Mouse (Mus musculus) MEL (cell line): ENCODE data around the gene Tubb3. TPM values are rescaled to one million over a fixed set of nuclear protein-coding genes. Genes with fewer than 3 reads are reported as not detected.

Source experiments
- DNase-seq: peaks from one replicate; pipeline ENCODE4 v3.0.0; 2011; ENCODE audit warnings: low read depth, low spot score
- H3K27ac ChIP-seq: 2 replicates; pipeline ENCODE4 v1.5.1; 2012; ENCODE audit warnings: low read depth, mild to moderate bottlenecking, control low read depth, low read length, moderate library complexity; ENCODE audit not compliant: control insufficient read depth
- H3K27me3 ChIP-seq, 2 experiments: fragments of 150-350 bp in 1 of 2; sonication (generic) in 1 of 2; 2 replicates each; pipeline ENCODE4 v1.6.1; 2012; ENCODE audit warnings: low read length in 2 of 2, mild to moderate bottlenecking in 2 of 2, improper control_type of control experiment in 1 of 2, moderate library complexity in 1 of 2; ENCODE audit not compliant: insufficient read depth in 2 of 2, control insufficient read depth in 1 of 2
- H3K36me3 ChIP-seq, 2 experiments: 2 replicates each; pipeline ENCODE4 v1.6.1; 2012 to 2014; ENCODE audit warnings: low read length in 2 of 2, improper control_type of control experiment in 1 of 2, inconsistent platforms in 1 of 2, mild to moderate bottlenecking in 1 of 2; ENCODE audit not compliant: insufficient read depth in 2 of 2, control insufficient read depth in 1 of 2
- H3K4me1 ChIP-seq, 2 experiments: fragments of 150-350 bp in 1 of 2; sonication (generic) in 1 of 2; 2 replicates each; pipeline ENCODE4 v1.6.1; 2012; ENCODE audit warnings: low read length in 2 of 2, improper control_type of control experiment in 1 of 2, mild to moderate bottlenecking in 1 of 2; ENCODE audit not compliant: insufficient read depth in 2 of 2, control insufficient read depth in 1 of 2
- H3K4me3 ChIP-seq, 2 experiments: fragments of 150-350 bp in 1 of 2; sonication (generic) in 1 of 2; 2 replicates each; pipeline ENCODE4 v1.5.1; 2012; ENCODE audit warnings: low read depth in 2 of 2, low read length in 2 of 2, mild to moderate bottlenecking in 2 of 2, moderate library complexity in 2 of 2, control low read depth in 1 of 2, improper control_type of control experiment in 1 of 2; ENCODE audit not compliant: control insufficient read depth in 1 of 2, insufficient read depth in 1 of 2
- H3K79me2 ChIP-seq: 2 replicates; pipeline ENCODE4 v1.6.1; 2012; ENCODE audit warnings: mild to moderate bottlenecking, low read length, moderate library complexity; ENCODE audit not compliant: control insufficient read depth, poor library complexity, insufficient read depth
- H3K9ac ChIP-seq: 2 replicates; pipeline ENCODE4 v1.6.1; 2012; ENCODE audit warnings: low read depth, mild to moderate bottlenecking, control low read depth, low read length, moderate library complexity; ENCODE audit not compliant: control insufficient read depth, poor library complexity, severe bottlenecking
- H3K9me3 ChIP-seq: fragments of 150-350 bp; sonication (generic); replicated peaks from 2 replicates; pipeline ENCODE4 v1.6.1; 2012; ENCODE audit warnings: mild to moderate bottlenecking, low read length, improper control_type of control experiment, moderate library complexity; ENCODE audit not compliant: insufficient read depth
- BHLHE40 ChIP-seq: IDR thresholded peaks from 2 replicates; pipeline ENCODE4 v1.6.1; 2012; ENCODE audit warnings: low read depth, mild to moderate bottlenecking, inconsistent platforms, low read length, improper control_type of control experiment, borderline replicate concordance
- CHD1 ChIP-seq: IDR thresholded peaks from 2 replicates; pipeline ENCODE4 v1.6.1; 2012; ENCODE audit warnings: low read depth, mild to moderate bottlenecking, inconsistent platforms, low read length, improper control_type of control experiment
- CTCF ChIP-seq, 3 experiments: IDR thresholded peaks in 2 of 3; conservative IDR thresholded peaks in 1 of 3; 2 replicates each; pipeline ENCODE4 v1.5.1; 2011 to 2012; ENCODE audit warnings: low read length in 3 of 3, low read depth in 2 of 3, mild to moderate bottlenecking in 2 of 3, improper control_type of control experiment in 1 of 3, inconsistent platforms in 1 of 3, mixed read lengths in 1 of 3, moderate library complexity in 1 of 3; ENCODE audit not compliant: control insufficient read depth in 1 of 3, insufficient read depth in 1 of 3, poor library complexity in 1 of 3, severe bottlenecking in 1 of 3
- E2F4 ChIP-seq: IDR thresholded peaks from 2 replicates; pipeline ENCODE4 v1.6.1; 2011; ENCODE audit warnings: low read depth, low read length, improper control_type of control experiment, borderline replicate concordance
- ELF1 ChIP-seq: IDR thresholded peaks from 2 replicates; pipeline ENCODE4 v1.6.1; 2014; ENCODE audit warnings: low read depth, mild to moderate bottlenecking, inconsistent platforms, low read length, improper control_type of control experiment, moderate library complexity
- ETS1 ChIP-seq: IDR thresholded peaks from 2 replicates; pipeline ENCODE4 v1.6.1; 2012; ENCODE audit warnings: low read depth, mild to moderate bottlenecking, inconsistent platforms, low read length, improper control_type of control experiment, moderate library complexity
- GABPA ChIP-seq: IDR thresholded peaks from 2 replicates; pipeline ENCODE4 v1.6.1; 2012; ENCODE audit warnings: low read depth, mild to moderate bottlenecking, inconsistent platforms, low read length, improper control_type of control experiment, moderate library complexity
- GATA1 ChIP-seq: IDR thresholded peaks from 2 replicates; pipeline ENCODE4 v1.6.1; 2011; ENCODE audit warnings: low read depth, low read length, improper control_type of control experiment
- JUND ChIP-seq: IDR thresholded peaks from 2 replicates; pipeline ENCODE4 v1.6.1; 2011; ENCODE audit warnings: low read depth, mild to moderate bottlenecking, improper control_type of control experiment, low read length
- MAZ ChIP-seq: IDR thresholded peaks from 2 replicates; pipeline ENCODE4 v1.6.1; 2012; ENCODE audit warnings: low read depth, mild to moderate bottlenecking, inconsistent platforms, low read length, improper control_type of control experiment
- MEF2A ChIP-seq: IDR thresholded peaks from 2 replicates; pipeline ENCODE4 v1.6.1; 2014; ENCODE audit warnings: low read depth, mild to moderate bottlenecking, inconsistent platforms, low read length, improper control_type of control experiment; ENCODE audit not compliant: poor library complexity, insufficient replicate concordance, severe bottlenecking; ENCODE audit errors: extremely low read depth
- MXI1 ChIP-seq: IDR thresholded peaks from 2 replicates; pipeline ENCODE4 v1.6.1; 2011; ENCODE audit warnings: mild to moderate bottlenecking, low read depth, low read length, improper control_type of control experiment
- NELFE ChIP-seq: IDR thresholded peaks from 2 replicates; pipeline ENCODE4 v1.6.1; 2011; ENCODE audit warnings: low read depth, low read length, improper control_type of control experiment
- NRF1 ChIP-seq: IDR thresholded peaks from 2 replicates; pipeline ENCODE4 v1.6.1; 2014; ENCODE audit warnings: low read depth, mild to moderate bottlenecking, inconsistent platforms, low read length, improper control_type of control experiment, moderate library complexity; ENCODE audit not compliant: poor library complexity, insufficient read depth, severe bottlenecking
- POLR2A ChIP-seq, 2 experiments: IDR thresholded peaks; 2 replicates each; pipeline ENCODE4 v1.6.1; 2011 to 2012; ENCODE audit warnings: low read length in 2 of 2, mild to moderate bottlenecking in 2 of 2, control low read depth in 1 of 2, improper control_type of control experiment in 1 of 2, low read depth in 1 of 2, moderate library complexity in 1 of 2; ENCODE audit not compliant: control insufficient read depth in 1 of 2, insufficient read depth in 1 of 2, poor library complexity in 1 of 2
- POLR2AphosphoS2 ChIP-seq: IDR thresholded peaks from 2 replicates; pipeline ENCODE4 v1.6.1; 2011; ENCODE audit warnings: low read length, improper control_type of control experiment
- RAD21 ChIP-seq: IDR thresholded peaks from 2 replicates; pipeline ENCODE4 v1.6.1; 2011; ENCODE audit warnings: mild to moderate bottlenecking, low read depth, low read length, improper control_type of control experiment
- RCOR1 ChIP-seq: IDR thresholded peaks from 2 replicates; pipeline ENCODE4 v1.6.1; 2012; ENCODE audit warnings: low read depth, mild to moderate bottlenecking, inconsistent platforms, low read length, improper control_type of control experiment
- SIN3A ChIP-seq: IDR thresholded peaks from 2 replicates; pipeline ENCODE4 v1.6.1; 2012; ENCODE audit warnings: low read length, improper control_type of control experiment, inconsistent platforms
- SMC3 ChIP-seq: IDR thresholded peaks from 2 replicates; pipeline ENCODE4 v1.6.1; 2011; ENCODE audit warnings: low read depth, low read length, improper control_type of control experiment
- TAL1 ChIP-seq: IDR thresholded peaks from 2 replicates; pipeline ENCODE4 v1.6.1; 2012; ENCODE audit warnings: mild to moderate bottlenecking, inconsistent platforms, low read length, moderate library complexity, mixed read lengths
- TBP ChIP-seq: IDR thresholded peaks from 2 replicates; pipeline ENCODE4 v1.8.0; 2011; ENCODE audit warnings: low read depth, low read length, improper control_type of control experiment
- TCF12 ChIP-seq: IDR thresholded peaks from 2 replicates; pipeline ENCODE4 v1.6.1; 2014; ENCODE audit warnings: low read depth, mild to moderate bottlenecking, inconsistent platforms, low read length, improper control_type of control experiment, moderate library complexity
- UBTF ChIP-seq: IDR thresholded peaks from 2 replicates; pipeline ENCODE4 v1.6.1; 2012; ENCODE audit warnings: low read depth, mild to moderate bottlenecking, inconsistent platforms, low read length, improper control_type of control experiment, moderate library complexity, borderline replicate concordance; ENCODE audit not compliant: insufficient read depth
- USF1 ChIP-seq: IDR thresholded peaks from 2 replicates; pipeline ENCODE4 v1.6.1; 2014; ENCODE audit warnings: low read depth, mild to moderate bottlenecking, inconsistent platforms, low read length, improper control_type of control experiment, moderate library complexity
- ZC3H11A ChIP-seq: IDR thresholded peaks from 2 replicates; pipeline ENCODE4 v1.6.1; 2012; ENCODE audit warnings: low read depth, mild to moderate bottlenecking, inconsistent platforms, low read length, improper control_type of control experiment
- ZKSCAN1 ChIP-seq: IDR thresholded peaks from 2 replicates; pipeline ENCODE4 v1.6.1; 2012; ENCODE audit warnings: low read depth, mild to moderate bottlenecking, inconsistent platforms, low read length, improper control_type of control experiment, moderate library complexity
- ZMIZ1 ChIP-seq: IDR thresholded peaks from 2 replicates; pipeline ENCODE4 v1.6.1; 2012; ENCODE audit warnings: low read depth, mild to moderate bottlenecking, inconsistent platforms, low read length, improper control_type of control experiment, moderate library complexity
- polyA plus RNA-seq, 2 experiments: library from polyadenylated mRNA; stranded (reverse) in 1 of 2; unstranded in 1 of 2; fragments of >175 nt in 1 of 2; fragments of >200 nt in 1 of 2; gene quantifications; 2 replicates each; pipeline versions ENCODE4 v1.2.1 to v1.2.4; 2012; ENCODE audit warnings: low replicate concordance in 2 of 2, low read depth in 1 of 2; ENCODE audit not compliant: insufficient read length in 2 of 2, insufficient read depth in 1 of 2, missing spikeins in 1 of 2
- total RNA-seq: library from RNA; depleted of rRNA; stranded (reverse); fragments of 300-350 nt; gene quantifications from 2 replicates; pipeline ENCODE4 v1.2.3, GENCODE M21; 2012

Tubb3 gene
- total and polyA plus RNA-seq, 3 experiments = 0.69 to 1.4 TPM; not detected in 1

GRCm38 (mm10) chr8:123407612-123408011 lies 3.6 kb upstream of the Tubb3 start:
- Histone ChIP-seq H3K4me3 (no peak overlapping the region), H3K4me1 (peaks cover 2 to 51% of the 10 kb centered on the region in 2 experiments)
- no peak for DNase-seq

GRCm38 (mm10) chr8:123408586-123409544 lies 2.4 kb upstream of the Tubb3 start:
- Histone ChIP-seq H3K27me3 (no peaks in the 10 kb centered on the region), H3K4me3 (no peak overlapping the region)
- TF ChIP-seq NRF1 (no peak), POLR2A (IDR thresholded peaks at IDR 0.05; ENCODE audit: control insufficient read depth in 1 of 2, insufficient read depth in 1 of 2, low read depth in 1 of 2, low read length in 2 of 2, poor library complexity in 1 of 2) (no peak), NELFE (no peak), MXI1 (peak; percentile 45; the same call in 1 of the 2 replicates), MEF2A (no peak), GABPA (no peak), ZMIZ1 (no peak), SIN3A (peak; percentile 47; the same call in 1 of the 2 replicates), JUND (no peak), CTCF (IDR thresholded peaks at IDR 0.05 in 2 of 3, conservative IDR thresholded peaks at IDR 0.05 in 1 of 3; ENCODE audit: control insufficient read depth in 1 of 3, insufficient read depth in 1 of 3, low read depth in 2 of 3, low read length in 3 of 3, poor library complexity in 1 of 3, severe bottlenecking in 1 of 3) (no peak), ZKSCAN1 (peak; percentile 43; the same call in 1 of the 2 replicates), GATA1 (peak; percentile 37; the same call in 1 of the 2 replicates), MAZ (no peak), ZC3H11A (no peak), ELF1 (no peak), USF1 (no peak), UBTF (no peak), CHD1 (no peak), RAD21 (no peak), E2F4 (no peak), SMC3 (no peak), ETS1 (peak; percentile 72), BHLHE40 (no peak), RCOR1 (peak; percentile 49; the same call in 1 of the 2 replicates), TCF12 (peak; percentile 73; the same call in 1 of the 2 replicates), POLR2AphosphoS2 (no peak), TAL1 (peak; percentile 90), TBP (peak; percentile 92)

More at GRCm38 (mm10) chr8:123407612-123408011, 3.6 kb upstream of the Tubb3 start:
- Histone ChIP-seq H3K9ac (no peak overlapping the region), H3K36me3 (peaks cover 0 to 37% of the 10 kb centered on the region in 2 experiments; a peak in 2 of 4 replicates), H3K9me3 (no peaks in the 10 kb centered on the region), H3K27me3 (no peaks in the 10 kb centered on the region), H3K27ac (no peak overlapping the region), H3K79me2 (no peaks in the 10 kb centered on the region)
- TF ChIP-seq MAZ (0 out of 2 replicates have a peak, but pooled peaks have one; percentile 18), CTCF (IDR thresholded peaks at IDR 0.05 in 2 of 3, conservative IDR thresholded peaks at IDR 0.05 in 1 of 3; ENCODE audit: control insufficient read depth in 1 of 3, insufficient read depth in 1 of 3, low read depth in 2 of 3, low read length in 3 of 3, poor library complexity in 1 of 3, severe bottlenecking in 1 of 3) (no peak)

More at GRCm38 (mm10) chr8:123408586-123409544, 2.4 kb upstream of the Tubb3 start:
- Histone ChIP-seq H3K79me2 (no peaks in the 10 kb centered on the region), H3K9ac (0 out of 2 replicates have a peak overlapping the region, but pooled peaks have one; percentile 6), H3K9me3 (no peaks in the 10 kb centered on the region), H3K36me3 (peaks cover 0 to 37% of the 10 kb centered on the region in 2 experiments; a peak in 2 of 4 replicates), H3K27ac (peak overlapping the region; percentile 60), H3K4me1 (peaks cover 2 to 52% of the 10 kb centered on the region in 2 experiments)
- peak; percentile 85 for DNase-seq
